Mouse (Mus musculus) liver, embryonic 13.5 days (tissue): ENCODE data around the gene E130114P18Rik. TPM values are rescaled to one million over a fixed set of nuclear protein-coding genes. Genes with fewer than 3 reads are reported as not detected.
A peak's percentile ranks its signal among the peaks of the same experiment; 100 is the strongest.

Source experiments
- ATAC-seq: fragments of 200-750 bp; cut with Nextera tagmentation; 2 replicates; pipeline ENCODE4 v1.8.0; 2017; ENCODE audit warnings: low read depth, mild to moderate bottlenecking, moderate number of reproducible peaks, moderate library complexity
- DNase-seq: peaks from one replicate; pipeline ENCODE4 v3.0.0; 2022
- H3K27ac ChIP-seq: fragments of 300-500 bp; sonication (generic); 2 replicates; pipeline ENCODE4 v1.5.1; 2015; ENCODE audit warnings: moderate library complexity, mild to moderate bottlenecking, inconsistent platforms
- H3K27me3 ChIP-seq: fragments of 300-500 bp; sonication (generic); 2 replicates; pipeline ENCODE4 v1.6.1; 2015; ENCODE audit warnings: mild to moderate bottlenecking, inconsistent platforms
- H3K36me3 ChIP-seq: fragments of 300-500 bp; sonication (generic); 2 replicates; pipeline ENCODE4 v1.6.1; 2015; ENCODE audit warnings: mild to moderate bottlenecking, inconsistent platforms
- H3K4me1 ChIP-seq: fragments of 300-500 bp; sonication (generic); replicated peaks from 2 replicates; pipeline ENCODE4 v1.6.1; 2015; ENCODE audit warnings: inconsistent platforms
- H3K4me2 ChIP-seq: fragments of 300-500 bp; sonication (generic); 2 replicates; pipeline ENCODE4 v1.6.1; 2015; ENCODE audit warnings: inconsistent platforms, mild to moderate bottlenecking, moderate library complexity
- H3K4me3 ChIP-seq: fragments of 300-500 bp; sonication (generic); replicated peaks from 2 replicates; pipeline ENCODE4 v1.5.1; 2015; ENCODE audit warnings: mild to moderate bottlenecking, inconsistent platforms
- H3K9ac ChIP-seq: fragments of 300-500 bp; sonication (generic); 2 replicates; pipeline ENCODE4 v1.6.1; 2015; ENCODE audit warnings: mild to moderate bottlenecking, inconsistent platforms
- H3K9me3 ChIP-seq: fragments of 300-500 bp; sonication (generic); replicated peaks from 2 replicates; pipeline ENCODE4 v1.6.1; 2016; ENCODE audit warnings: inconsistent platforms
- WGBS: fragments of 180-500 bp; shearing (Covaris S2); methylation state at CpG from one replicate; pipeline ENCODE4 v1.1.7; 2015; ENCODE audit not compliant: insufficient replicate concordance; 5-methylcytosine and 5-hydroxymethylcytosine counted together
- polyA plus RNA-seq: library from polyadenylated mRNA; unstranded; fragments of >200 nt; fragmentation: Nextera tagmentation; extraction: Ambion mirVana; gene quantifications from 2 replicates; pipeline ENCODE4 v1.2.1, GENCODE M21; 2015

Gene E130114P18Rik
- polyA plus RNA-seq, 1 experiment from 2014 or later = 0.09 TPM

GRCm38 (mm10) chr4:97635757-97636292, 142.1 kb downstream of the E130114P18Rik start:
- WGBS = 83% methylated on average over 1 of the region's 1 CpGs

GRCm38 (mm10) chr4:97635296-97635755, 142.6 kb downstream of the E130114P18Rik start:
- H3K27me3 ChIP-seq = no peaks in the 10 kb centered on the region
- peaks cover 3% of the 10 kb centered on the region; the same call in 1 of the 2 replicates for H3K4me1 ChIP-seq
- no peaks in the 10 kb centered on the region for H3K9me3 ChIP-seq
- DNase-seq (no peak), ATAC-seq (no peak)
- no peaks in the 10 kb centered on the region for H3K36me3 ChIP-seq
- 56% methylated on average over 6 of the region's 6 CpGs for WGBS
- no peak overlapping the region for H3K4me2 ChIP-seq
- no peak overlapping the region for H3K9ac ChIP-seq
- no peak overlapping the region for H3K27ac ChIP-seq
- no peak overlapping the region for H3K4me3 ChIP-seq

More at GRCm38 (mm10) chr4:97635757-97636292, 142.1 kb downstream of the E130114P18Rik start:
- Histone ChIP-seq H3K4me2 (no peak overlapping the region), H3K27me3 (no peaks in the 10 kb centered on the region), H3K9me3 (no peaks in the 10 kb centered on the region), H3K36me3 (no peaks in the 10 kb centered on the region), H3K9ac (no peak overlapping the region), H3K4me1 (peaks cover 6% of the 10 kb centered on the region; the same call in 1 of the 2 replicates), H3K27ac (no peak overlapping the region), H3K4me3 (no peak overlapping the region)
- ATAC-seq = no peak
- DNase-seq = no peak

- Histone ChIP-seq H3K27ac (no peak overlapping the region), H3K4me1 (no peaks in the 10 kb centered on the region), H3K27me3 (no peaks in the 10 kb centered on the region), H3K4me2 (no peak overlapping the region), H3K4me3 (no peak overlapping the region), H3K9ac (no peak overlapping the region), H3K9me3 (no peaks in the 10 kb centered on the region), H3K36me3 (no peaks in the 10 kb centered on the region)
- no peak for DNase-seq
- WGBS = 45% methylated on average over 14 of the region's 14 CpGs
- no peak for ATAC-seq
These were observed 148.8 kb downstream of the E130114P18Rik start for GRCm38 (mm10) chr4:97628881-97629605.

- Histone ChIP-seq H3K9me3 (no peaks in the 10 kb centered on the region), H3K4me3 (no peak overlapping the region), H3K27me3 (no peaks in the 10 kb centered on the region), H3K4me1 (no peaks in the 10 kb centered on the region), H3K4me2 (no peak overlapping the region), H3K36me3 (no peaks in the 10 kb centered on the region), H3K9ac (no peak overlapping the region), H3K27ac (no peak overlapping the region)
- WGBS = 54% methylated on average over 16 of the region's 16 CpGs
- no peak for DNase-seq
- no peak for ATAC-seq
These were observed 151.7 kb downstream of the E130114P18Rik start for GRCm38 (mm10) chr4:97626002-97626720.

GRCm38 (mm10) chr4:97623165-97623564, 154.7 kb downstream of the E130114P18Rik start:
- Histone ChIP-seq H3K36me3 (no peaks in the 10 kb centered on the region), H3K9ac (no peak overlapping the region), H3K27ac (no peak overlapping the region), H3K27me3 (no peaks in the 10 kb centered on the region), H3K4me2 (no peak overlapping the region), H3K9me3 (no peaks in the 10 kb centered on the region), H3K4me3 (no peak overlapping the region), H3K4me1 (no peaks in the 10 kb centered on the region)
- 52% methylated on average over 5 of the region's 5 CpGs for WGBS
- ATAC-seq (no peak), DNase-seq (no peak)

- Histone ChIP-seq H3K4me1 (no peaks in the 10 kb centered on the region), H3K27me3 (no peaks in the 10 kb centered on the region), H3K9me3 (no peaks in the 10 kb centered on the region), H3K4me2 (no peak overlapping the region), H3K36me3 (no peaks in the 10 kb centered on the region), H3K9ac (no peak overlapping the region), H3K4me3 (no peak overlapping the region), H3K27ac (no peak overlapping the region)
- ATAC-seq = no peak
- DNase-seq = no peak
- WGBS = 77% methylated on average over 4 of the region's 4 CpGs
These were observed 156.1 kb downstream of the E130114P18Rik start for GRCm38 (mm10) chr4:97621731-97622130.

GRCm38 (mm10) chr4:97620409-97620808, 157.5 kb downstream of the E130114P18Rik start:
- Histone ChIP-seq H3K27ac (no peak overlapping the region), H3K4me3 (no peak overlapping the region), H3K36me3 (no peaks in the 10 kb centered on the region), H3K4me2 (no peak overlapping the region), H3K9me3 (no peaks in the 10 kb centered on the region), H3K9ac (no peak overlapping the region), H3K27me3 (no peaks in the 10 kb centered on the region), H3K4me1 (no peaks in the 10 kb centered on the region)
- 79% methylated on average over 1 of the region's 1 CpGs for WGBS
- ATAC-seq (no peak), DNase-seq (no peak)

- Histone ChIP-seq H3K9ac (no peak overlapping the region), H3K27me3 (no peaks in the 10 kb centered on the region), H3K27ac (no peak overlapping the region), H3K36me3 (no peaks in the 10 kb centered on the region), H3K4me1 (no peaks in the 10 kb centered on the region), H3K4me3 (no peak overlapping the region), H3K9me3 (no peaks in the 10 kb centered on the region), H3K4me2 (no peak overlapping the region)
- WGBS = 44% methylated on average over 15 of the region's 15 CpGs
- DNase-seq (no peak), ATAC-seq (no peak)
These were observed 159.1 kb downstream of the E130114P18Rik start for GRCm38 (mm10) chr4:97618668-97619373.

- H3K9ac ChIP-seq = no peak overlapping the region
- H3K4me2 ChIP-seq = no peak overlapping the region
- WGBS = 56% methylated on average over 3 of the region's 3 CpGs
- H3K27me3 ChIP-seq = no peaks in the 10 kb centered on the region
- no peak overlapping the region for H3K4me3 ChIP-seq
- H3K9me3 ChIP-seq = no peaks in the 10 kb centered on the region
- 0 out of 2 replicates have a peak, but pooled peaks cover under 1% of the 10 kb centered on the region for H3K4me1 ChIP-seq
- ATAC-seq (peak; percentile 51; the same call in 1 of the 2 replicates), DNase-seq (no peak)
- H3K27ac ChIP-seq = no peak overlapping the region
- no peaks in the 10 kb centered on the region for H3K36me3 ChIP-seq
These were observed 162.8 kb downstream of the E130114P18Rik start for GRCm38 (mm10) chr4:97615031-97615430.

- no peak for DNase-seq
These were observed 166.5 kb downstream of the E130114P18Rik start for GRCm38 (mm10) chr4:97611251-97611847.

More at GRCm38 (mm10) chr4:97611251-97611847, 166.5 kb downstream of the E130114P18Rik start:
- Histone ChIP-seq H3K9ac (no peak overlapping the region), H3K36me3 (no peaks in the 10 kb centered on the region), H3K9me3 (no peaks in the 10 kb centered on the region), H3K4me2 (no peak overlapping the region), H3K4me1 (0 out of 2 replicates have a peak, but pooled peaks cover 11% of the 10 kb centered on the region), H3K27me3 (no peaks in the 10 kb centered on the region), H3K27ac (no peak overlapping the region), H3K4me3 (no peak overlapping the region)
- WGBS = 63% methylated on average over 11 of the region's 11 CpGs
- ATAC-seq = no peak
